Mouse (Mus musculus): Measurements from ENCODE around the gene Nhej1.
A peak's percentile ranks its signal among the peaks of the same experiment; 100 is the strongest.

Gene Nhej1

DNA sequence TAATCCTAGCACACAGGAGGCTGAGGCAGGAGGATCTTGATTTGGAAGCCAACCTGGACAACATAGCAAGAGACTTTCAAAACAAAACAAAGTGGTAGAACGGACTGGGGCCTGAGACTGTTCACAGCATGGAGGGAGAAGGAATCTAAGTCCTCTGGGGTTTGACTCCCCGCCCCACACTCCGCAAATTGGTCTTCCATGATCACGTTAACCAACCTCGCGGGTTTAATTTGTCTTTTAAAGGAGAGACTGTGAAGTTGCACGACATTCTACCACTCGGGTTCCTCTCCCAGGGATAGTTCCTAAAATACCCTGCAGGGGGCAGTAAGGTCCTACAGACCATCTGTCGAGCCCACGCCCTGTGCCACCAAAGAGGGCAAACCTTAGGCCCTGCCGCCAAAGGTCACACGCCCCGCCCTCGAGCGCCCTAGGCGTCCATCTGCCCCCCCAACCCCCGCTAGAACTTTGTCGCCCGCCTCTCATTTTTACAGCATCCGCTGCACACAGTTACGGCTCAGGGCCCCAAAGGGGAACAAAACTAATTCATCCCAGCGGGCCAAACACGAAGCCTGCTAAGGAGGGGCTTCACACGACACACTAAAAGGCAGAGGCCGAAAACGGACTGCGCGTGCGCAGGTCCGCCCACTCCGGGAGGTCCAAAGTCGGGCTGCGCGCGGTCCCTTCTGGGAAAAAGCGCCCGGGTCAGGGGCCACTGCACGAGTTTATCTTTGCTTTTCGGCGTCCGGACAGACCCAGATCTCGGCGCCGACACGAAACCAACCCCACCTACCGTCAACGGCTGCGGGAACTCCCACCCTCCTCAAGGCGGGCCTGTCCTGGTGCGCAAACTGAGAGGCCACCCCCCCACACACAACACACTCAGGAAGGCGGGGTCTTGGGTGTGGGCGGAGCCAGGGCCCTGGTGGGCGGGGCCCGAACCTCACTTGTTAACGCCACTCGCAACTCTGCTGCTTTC lies at the start of gene Nhej1:
Nhej1 (minus strand) TSS at position 855 of the 976 bp plus-strand sequence.
- peak; percentile 98 for DNase-seq

DNA sequence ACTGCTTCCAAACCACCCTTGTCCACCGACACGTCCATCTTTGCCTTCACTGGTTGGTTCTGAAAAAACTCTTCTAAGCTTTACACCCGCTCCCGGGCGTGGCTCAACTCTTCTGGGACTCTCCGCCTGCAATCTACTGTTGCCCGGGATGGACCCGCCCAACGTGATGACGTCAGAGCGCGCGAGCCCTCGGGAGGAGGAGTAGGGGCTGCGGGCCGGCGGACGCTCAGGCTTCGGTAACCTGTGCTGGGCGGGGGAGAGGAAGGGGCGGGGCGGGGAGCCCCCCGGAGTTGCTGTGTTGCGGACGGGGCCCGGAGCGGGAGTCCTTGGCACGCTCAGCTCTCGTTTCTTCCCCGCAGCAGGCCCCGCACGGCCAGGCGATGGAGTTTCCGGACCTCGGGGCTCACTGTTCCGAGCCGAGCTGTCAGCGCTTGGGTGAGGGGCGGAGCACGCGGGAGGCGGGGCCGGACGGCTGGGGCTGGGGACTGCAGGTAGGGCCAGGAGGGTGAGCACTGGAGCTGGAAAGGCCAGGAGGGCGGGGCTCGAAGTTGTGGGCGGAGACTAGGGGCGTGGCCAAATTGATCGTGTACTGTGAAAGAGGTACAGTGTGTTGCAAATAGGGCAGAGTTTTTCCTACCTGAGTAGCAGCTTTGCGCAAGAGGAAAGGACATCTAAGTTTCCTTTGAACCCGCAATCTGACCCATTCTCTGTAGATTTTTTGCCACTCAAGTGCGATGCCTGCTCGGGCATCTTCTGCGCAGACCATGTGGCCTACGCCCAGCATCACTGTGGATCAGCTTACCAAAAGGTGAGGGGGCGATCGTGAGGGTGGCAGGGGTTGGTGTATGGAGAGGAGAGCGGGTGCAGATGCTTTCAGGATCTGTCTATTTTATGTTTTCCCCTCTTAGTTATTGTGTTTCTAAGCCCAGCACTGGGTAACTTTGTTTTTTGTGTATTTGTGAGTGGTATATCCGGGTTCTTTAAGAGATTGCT lies 43.8 kb upstream of the Nhej1 start, which contains the start of gene Zfand2b:
Zfand2b (plus strand) TSS at position 175 of the 993 bp plus-strand sequence.
- DNase-seq = peak; percentile 99

DNA sequence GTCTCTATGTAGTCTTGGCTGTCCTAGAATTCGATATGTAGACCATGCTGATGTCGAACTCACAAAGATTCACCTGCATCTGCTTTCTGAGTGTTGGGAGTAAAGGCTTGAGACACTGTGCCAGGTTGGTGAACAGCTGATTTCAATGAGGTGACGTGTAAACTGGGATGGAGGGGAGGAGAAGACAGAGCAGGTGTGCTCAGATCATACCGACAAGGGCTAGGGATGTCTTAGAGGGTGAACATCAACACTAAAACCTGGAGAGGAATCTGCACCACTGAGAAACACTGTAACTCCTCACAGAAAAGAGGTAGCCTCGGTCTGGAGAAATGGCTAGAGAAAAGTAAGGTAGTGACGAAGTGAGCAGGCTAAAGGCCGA lies 43.1 kb upstream of the Nhej1 start:
- DNase-seq = no peak

DNA sequence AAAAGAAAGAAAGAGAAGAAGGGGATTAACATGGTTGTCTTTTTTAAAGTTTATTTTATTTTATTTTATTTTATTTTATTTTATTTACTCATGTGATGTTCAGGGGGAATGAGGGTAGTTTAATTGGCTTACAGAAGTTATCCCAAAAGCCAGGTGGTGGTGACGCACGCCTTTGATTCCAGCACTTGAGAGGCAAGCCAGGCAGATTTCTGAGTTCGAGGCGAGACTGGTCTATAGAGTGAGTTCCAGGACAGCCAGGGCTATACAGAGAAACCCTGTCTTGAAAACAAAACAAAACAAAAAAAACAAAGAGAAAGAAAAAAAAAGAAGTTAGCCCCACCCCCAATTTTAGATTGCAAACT lies 35.2 kb upstream of the Nhej1 start:
- DNase-seq = no peak

DNA sequence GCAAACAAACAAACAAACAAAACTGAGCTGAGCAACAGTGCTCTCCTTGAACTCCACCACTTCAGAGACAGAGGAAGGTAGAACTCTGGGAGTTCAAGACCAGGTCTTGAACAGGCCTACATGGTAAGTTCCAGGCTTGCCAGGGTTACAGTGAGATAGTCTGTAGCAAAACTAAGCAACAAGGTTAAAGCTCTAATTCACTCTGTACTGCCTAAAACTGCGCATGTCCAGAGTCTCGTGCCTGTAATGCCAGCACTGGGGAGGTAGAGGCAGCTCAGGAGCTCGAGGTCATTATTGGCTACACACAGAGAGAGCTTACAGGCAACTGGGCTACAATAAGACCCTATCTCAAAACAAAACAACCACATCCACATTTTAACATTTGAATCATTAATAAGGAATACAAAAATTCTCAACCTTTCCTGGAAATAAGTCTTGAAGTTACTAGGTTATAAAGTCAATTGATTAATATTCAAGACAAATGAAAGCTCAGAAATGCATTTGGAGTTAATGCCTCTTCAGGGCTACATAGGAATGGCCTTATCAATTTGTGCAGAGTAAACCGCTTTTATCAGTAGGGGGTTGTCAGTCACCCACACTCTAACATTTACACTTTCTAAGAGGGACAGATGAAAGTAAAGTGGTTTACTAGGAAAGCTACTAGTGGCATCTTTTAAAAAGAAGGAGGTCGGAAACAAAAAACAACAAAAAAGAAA lies 34.7 kb upstream of the Nhej1 start:
- no peak for DNase-seq

DNA sequence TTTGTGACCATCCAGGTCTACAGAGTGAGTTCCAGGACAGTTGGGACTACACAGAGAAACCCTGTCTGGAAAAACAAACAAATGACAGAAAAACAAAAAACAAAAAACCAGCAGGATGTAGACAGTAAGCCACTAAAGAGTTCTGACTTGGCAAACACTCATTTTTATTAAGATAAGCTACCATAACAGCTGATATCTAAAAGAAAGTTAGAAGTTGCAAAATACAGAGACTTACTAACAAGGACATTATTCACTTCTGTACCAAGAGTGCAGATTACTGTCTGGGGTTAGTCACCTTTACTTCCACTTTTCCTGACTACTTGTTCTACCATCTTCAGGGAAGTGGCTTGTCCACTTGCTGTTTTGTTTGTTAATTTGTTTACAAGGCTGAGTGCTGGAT lies 34.0 kb upstream of the Nhej1 start:
- no peak for DNase-seq

DNA sequence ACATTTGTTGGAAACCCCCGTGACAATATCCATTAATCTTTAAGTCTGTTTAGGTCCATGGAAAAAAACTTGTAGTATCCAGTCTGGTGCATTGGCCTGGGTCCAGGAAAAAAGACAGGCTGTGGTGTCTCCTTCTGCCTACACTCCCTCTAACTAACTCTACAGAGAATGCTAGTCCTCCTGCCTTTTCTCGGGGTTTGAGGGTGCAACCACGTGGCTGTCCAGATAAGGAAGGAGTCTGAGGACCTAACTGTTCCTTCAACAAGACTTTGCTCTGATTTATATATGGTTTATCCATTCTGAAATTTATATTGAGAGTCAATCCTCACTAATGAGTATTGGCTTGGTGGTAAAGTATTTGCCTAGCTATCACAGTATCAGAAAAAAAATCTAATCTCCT lies 30.8 kb upstream of the Nhej1 start:
- DNase-seq = no peak

DNA sequence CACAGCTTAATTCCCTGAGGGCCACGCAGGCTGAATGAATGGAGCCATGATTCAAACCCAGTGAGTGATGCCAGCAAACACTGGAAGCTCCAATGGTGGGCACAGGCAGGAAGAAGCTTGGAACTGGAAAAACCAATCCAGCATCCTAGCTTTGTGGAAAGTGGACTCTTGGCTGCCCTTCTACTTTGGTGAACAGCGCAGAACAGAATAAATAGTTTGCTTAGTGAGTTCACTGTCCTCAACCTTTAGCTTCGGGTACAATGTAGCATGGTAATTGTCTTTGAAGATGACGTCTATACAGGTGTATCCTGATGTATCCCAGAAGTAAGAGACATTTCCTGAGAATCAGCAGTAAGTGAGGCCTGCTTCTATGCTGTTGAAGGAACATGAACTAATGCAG lies 23.7 kb upstream of the Nhej1 start:
- DNase-seq = no peak

DNA sequence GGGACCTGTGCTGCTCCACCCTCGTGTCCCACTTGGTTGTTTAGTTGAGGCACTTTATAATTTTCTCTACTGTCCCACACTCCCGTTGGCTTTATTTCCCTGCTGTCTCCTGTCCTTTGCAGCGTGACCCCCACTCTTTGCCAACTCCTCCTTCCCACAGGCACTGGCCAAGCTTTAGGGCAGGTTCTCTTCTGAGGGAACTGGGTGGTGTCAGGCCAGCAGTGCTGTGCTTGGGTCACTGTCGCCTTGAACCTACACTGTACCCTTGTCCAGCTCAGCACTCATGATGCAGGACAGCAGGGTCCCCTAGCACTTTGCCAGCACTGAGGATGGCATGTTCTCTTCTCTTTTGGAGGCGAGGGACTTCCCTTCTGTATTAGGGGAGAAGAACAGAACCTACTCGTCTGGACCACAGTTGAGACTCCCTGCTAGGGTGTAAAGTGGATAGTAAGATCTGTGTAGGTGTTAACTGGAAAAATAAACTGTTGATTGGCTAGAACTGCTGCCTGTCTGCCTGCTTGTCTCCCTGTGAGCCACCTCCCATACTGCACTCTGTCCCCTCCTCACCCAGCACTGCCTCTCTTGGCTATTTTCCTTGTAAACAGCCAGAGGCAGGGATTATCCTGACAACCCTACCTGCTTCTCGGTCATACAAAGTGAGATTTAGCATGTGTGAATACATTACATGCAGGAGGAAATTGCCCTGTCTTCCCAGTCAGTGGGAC lies 22.6 kb upstream of the Nhej1 start:
- no peak for DNase-seq

DNA sequence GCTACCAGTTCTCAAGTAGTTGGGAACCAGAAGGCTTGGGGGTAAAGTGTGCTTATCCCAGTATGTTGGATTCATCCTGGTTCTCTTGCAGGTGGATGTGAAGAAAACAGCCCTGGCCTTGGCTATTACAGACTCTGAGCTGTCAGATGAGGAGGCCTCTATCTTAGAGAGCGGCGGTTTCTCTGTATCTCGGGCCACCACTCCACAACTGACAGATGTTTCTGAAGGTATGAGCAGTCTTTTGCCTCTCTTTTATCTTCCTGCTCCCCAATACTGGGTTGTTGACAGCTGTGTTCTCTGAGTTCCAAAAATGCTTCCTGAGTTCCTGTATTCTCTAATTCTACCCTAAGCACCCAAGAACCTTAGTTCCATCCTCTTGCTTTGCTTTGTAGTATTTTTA lies 20.6 kb upstream of the Nhej1 start:
- no peak for DNase-seq

DNA sequence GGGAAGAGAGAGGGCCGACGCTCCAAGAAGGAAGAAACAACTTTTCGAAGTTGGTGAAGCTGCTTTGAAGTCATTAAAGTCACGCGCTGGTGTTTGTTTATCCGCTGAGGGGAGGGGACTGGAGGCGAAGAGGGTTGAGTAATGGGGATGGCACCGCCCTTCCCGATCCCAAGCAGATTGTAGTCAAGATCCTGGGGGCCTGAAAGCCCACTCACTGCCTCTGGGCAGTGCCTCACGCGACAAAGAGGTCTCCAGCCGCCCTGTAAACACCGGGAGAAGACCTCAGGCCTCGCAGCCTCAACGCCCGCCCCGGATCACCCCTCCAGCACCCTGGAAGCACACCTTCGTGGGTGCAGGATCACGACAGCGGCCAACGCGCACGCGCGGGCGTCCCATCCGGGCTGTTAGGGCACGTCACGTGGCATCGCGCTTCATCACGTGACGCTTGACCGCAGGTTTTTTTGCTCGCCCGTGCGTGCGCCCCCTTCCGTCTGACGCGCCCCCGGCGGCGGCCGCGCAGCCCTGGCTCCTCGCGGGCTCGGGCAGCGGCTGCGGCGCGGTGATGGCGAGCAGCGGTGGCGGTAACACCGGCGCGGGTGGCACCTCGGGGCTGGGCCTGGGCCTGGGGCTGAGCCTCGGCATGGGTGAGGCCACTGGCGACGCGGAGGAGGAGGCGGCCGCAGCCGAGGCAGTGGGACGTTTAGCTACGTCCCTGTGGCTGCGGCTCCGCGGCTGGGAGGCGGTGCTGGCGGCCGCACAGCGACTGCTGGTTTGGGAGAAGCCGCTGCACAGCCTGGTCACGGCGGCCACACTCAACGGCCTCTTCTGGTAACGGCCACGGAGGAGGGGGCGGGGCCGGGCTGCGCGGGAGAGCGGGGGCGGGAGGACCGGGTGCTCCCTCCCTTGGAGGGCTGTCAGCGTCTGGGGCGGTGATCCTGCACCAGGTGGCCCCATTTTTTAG lies 17.6 kb upstream of the Nhej1 start, which contains the start of the genes Cnppd1 and Retreg2:
Cnppd1 (minus strand) TSS at position 411 of the 961 bp plus-strand sequence.
Retreg2 (plus strand) TSS at position 478 of the 961 bp plus-strand sequence.
- DNase-seq = peak; percentile 97

DNA sequence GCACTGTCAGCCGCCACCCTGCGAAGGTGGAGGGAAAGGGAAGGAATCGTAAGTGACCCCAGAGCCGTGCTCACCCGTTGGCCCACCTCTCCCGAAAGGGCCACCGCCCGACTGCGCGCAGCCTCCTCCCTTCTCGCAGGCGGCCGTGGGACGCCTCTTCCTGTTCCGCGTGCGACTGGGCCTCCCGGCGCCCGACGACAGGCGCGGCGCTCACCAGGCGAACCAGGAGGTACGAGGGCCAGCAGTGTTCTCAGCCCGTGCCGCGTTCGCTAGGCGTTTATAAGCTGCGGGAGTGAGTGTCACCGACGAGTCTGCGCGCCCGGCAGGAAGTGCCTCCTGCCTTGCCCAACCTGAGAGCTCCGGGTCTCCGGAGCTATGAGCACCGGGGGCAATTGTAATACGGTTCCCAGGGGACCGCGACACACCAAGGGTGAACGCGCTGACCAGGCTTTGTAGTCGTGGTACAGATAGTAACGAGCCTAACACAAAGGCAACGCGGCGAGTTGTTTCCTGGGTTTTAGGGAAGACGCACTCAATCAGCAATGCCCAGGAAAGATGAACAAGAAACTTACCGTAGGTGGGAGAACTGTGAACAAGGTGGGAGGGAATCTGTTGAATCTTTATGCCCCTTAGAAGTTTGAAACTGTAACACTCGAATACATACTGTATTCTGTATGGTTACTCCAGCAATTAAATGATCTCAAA lies 16.6 kb upstream of the Nhej1 start:
- peak; percentile 80 for DNase-seq

DNA sequence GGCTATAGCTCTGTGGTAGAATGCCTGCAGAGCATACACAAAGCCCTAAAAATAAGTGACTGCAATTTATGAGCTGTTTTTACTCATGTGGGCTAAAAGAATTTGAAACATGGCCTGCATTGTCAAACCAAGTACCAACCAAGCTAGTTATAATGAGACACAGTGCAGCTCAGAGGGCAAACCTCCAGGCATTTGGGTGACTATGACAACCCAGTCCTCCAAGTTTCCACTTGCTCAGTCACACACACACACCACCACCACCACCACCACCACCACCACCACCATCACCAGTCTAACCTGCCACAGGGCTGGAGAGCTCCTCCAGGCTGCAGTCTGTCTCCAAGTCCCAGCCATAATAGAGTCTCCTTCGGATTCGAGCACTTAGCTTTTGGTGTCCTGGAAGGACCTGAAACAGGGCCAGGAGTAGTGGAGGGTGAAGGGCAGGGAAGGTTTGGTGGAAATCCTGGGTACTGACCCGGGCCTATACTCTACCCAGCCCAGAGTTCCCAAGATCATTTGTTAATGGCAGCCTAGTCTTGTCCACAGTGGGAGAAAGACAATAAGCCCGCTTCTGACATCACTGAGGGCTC lies 15.7 kb upstream of the Nhej1 start:
- peak; percentile 16 for DNase-seq

DNA sequence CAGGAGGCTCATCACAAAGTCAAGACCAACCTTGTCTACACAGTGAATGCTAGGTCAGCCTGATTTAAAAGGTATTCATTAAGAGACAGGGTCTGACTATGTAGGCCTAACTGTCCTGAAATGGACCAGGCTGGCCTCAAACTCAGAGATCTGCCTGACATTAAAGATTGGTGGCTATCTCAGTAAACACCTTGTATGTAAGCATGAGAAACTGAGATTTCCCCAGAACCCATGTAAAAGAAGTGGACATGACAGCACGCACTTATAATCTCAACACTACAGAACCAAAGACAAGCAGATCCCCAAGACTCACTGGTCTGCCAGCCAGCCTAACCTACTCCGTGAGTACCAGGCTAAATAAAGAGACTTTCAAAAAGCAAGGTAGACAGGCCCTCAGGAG lies 13.4 kb upstream of the Nhej1 start:
- DNase-seq = no peak

DNA sequence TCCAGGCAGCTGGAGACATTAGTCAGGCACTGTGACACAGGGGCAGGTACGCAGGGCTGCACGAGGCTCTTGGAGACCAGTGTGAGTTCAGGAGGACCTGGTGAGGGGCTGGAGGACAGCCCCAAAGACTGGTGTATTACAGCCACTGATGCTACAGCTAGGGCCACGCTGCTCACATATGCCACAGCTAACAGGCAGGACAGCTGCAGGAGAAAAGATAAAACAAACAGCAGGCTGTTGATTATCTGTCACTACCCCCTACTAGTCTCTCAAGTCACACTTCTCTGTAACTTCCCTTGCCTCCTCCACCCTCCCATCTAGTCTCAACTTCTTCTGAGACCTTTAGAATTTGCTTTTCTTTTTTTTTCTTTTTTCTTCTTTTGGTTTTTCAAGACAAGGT lies 11.7 kb upstream of the Nhej1 start:
- no peak for DNase-seq

DNA sequence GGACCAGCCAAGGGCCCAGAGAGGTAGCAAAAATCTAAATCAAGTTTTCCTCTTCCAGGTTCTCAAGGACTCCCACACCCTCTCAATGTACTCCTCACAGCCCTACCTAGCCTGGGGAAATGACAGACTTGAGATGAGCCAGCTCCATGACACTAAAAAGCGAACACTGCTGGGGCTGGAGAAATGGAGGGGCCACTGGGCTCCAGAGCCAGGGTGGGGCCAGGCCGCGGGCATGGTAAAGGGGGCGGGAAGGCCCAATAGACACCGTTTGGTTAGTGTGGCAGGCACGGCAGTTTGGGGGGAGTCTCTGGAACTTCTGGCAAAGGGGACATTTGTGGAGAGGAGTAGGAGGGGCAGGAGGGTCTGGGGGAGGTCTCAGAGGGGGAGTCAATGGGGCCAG lies 11.3 kb upstream of the Nhej1 start:
- DNase-seq = no peak

DNA sequence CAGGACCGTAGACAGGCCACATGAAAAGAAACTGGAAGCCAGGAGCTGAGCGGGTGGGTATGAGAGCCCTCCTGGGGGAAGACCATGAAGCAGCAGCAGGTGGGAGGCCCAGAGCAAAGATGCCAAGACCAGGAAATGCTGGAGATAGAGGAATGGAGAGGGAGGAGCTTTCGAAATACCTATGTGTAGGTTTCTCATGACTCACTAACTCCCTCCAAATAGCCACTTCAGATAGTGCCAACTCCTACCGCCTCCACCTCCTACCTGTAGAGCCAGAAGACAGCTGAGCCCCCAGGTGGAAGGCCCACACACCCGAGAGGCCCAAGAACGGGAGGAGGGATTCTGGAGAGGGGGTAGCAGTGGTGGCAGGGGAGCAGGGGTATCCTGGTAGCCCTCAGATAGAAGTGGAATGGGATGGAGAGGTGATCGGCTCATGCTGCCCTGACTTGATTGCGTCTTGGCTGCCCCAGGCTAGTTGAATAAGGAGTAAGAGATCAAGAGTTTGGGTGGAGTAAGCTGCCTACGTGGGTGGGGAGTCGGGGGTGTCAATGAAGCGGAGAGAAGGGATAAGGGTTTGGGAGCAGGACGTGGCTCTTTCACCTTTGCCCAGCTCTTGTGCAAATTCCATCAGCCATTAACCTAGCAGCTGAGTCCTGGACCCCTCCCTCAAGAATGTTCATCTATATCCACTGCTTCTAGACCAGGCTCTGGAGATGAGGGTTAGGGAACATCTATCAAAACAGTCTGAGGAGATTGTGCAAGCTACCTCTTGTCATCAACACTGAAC lies 8.6 kb upstream of the Nhej1 start, which contains the start of gene Slc23a3:
Slc23a3 (minus strand) TSS at position 470 of the 787 bp plus-strand sequence.
- DNase-seq = no peak

DNA sequence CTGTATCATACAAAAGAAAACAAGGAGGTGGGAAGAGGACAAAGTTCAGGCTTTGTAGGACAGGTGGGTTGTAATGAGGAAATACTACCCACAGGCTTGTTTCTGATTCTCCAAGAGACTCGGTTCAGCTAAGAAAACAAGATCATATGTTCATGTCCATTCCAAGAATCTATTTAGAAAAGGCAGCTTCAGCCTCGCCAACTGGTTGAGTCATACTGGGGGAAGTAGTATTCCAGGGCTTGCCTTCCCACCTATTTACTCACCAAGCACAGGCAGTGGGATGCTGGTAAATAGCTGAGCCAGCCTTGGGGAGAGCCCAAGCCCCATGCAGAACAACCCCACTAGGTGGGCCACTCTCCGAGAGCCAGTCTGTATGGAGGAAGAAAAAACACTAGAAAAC lies 3.6 kb upstream of the Nhej1 start:
- DNase-seq = no peak

DNA sequence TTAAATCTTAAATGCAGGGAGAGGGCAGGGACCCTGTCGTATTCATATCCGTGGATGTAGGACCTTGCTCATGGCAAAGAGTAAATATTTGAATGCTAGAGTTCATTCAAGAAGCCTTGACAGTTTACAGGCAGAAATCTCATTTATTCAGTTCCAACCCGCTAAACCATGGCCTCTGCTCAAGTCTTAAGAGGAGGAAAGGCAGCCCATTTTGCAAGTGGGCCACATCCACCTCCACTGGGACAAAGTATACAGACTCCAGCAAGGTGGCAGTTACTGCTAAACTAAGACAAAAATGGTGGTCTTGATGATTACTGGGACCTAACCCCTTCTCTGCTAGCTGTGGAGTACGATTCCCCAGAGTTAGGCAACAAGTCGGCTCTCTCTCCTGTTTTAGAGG lies 418 bp upstream of the Nhej1 start:
- DNase-seq = no peak

Measured in lung, postnatal 36 days (tissue).